Mouse (Mus musculus) embryo, embryonic 11.5 days (tissue): Measurements from ENCODE around the gene Pxt1.
"Not testable (repeated sequence)": the region's sequence is repeated elsewhere in the genome, so short reads cannot be mapped to it uniquely, and the experiment has no call there.

ENCODE experiments used
- DNase-seq: peaks from one replicate; pipeline ENCODE4 v3.0.0-alpha.2; 2012; ENCODE audit warnings: low read depth, low spot score

Gene Pxt1

GRCm38 (mm10) chr17:28943740-28944139 is at the start of gene Pxt1:
Gene Pxt1, minus strand, starts transcription at chr17:28943840.
- no peak for DNase-seq

- not testable (repeated sequence) for DNase-seq
Observed at GRCm38 (mm10) chr17:28993004-28993403, 49.4 kb upstream of the Pxt1 start.

GRCm38 (mm10) chr17:28992105-28992504 is 48.5 kb upstream of the Pxt1 start:
- no peak for DNase-seq

- DNase-seq, result no peak
Observed at GRCm38 (mm10) chr17:28991286-28991685, 47.6 kb upstream of the Pxt1 start.

GRCm38 (mm10) chr17:28990060-28990459 is 46.4 kb upstream of the Pxt1 start:
- no peak for DNase-seq

- DNase-seq, result no peak
Observed at GRCm38 (mm10) chr17:28988996-28989395, 45.4 kb upstream of the Pxt1 start.

GRCm38 (mm10) chr17:28988291-28988690 is 44.7 kb upstream of the Pxt1 start:
- DNase-seq, result no peak

GRCm38 (mm10) chr17:28987713-28988112 is 44.1 kb upstream of the Pxt1 start:
- DNase-seq, result no peak

- no peak for DNase-seq
Observed at GRCm38 (mm10) chr17:28986833-28987232, 43.2 kb upstream of the Pxt1 start.

GRCm38 (mm10) chr17:28984724-28985420 is 41.2 kb upstream of the Pxt1 start:
- DNase-seq, result no peak

- DNase-seq, result no peak
Observed at GRCm38 (mm10) chr17:28982591-28982990, 39.0 kb upstream of the Pxt1 start.

- DNase-seq, result no peak
Observed at GRCm38 (mm10) chr17:28981081-28981480, 37.4 kb upstream of the Pxt1 start.

GRCm38 (mm10) chr17:28979091-28979490 is 35.5 kb upstream of the Pxt1 start:
- DNase-seq, result no peak

GRCm38 (mm10) chr17:28970122-28970521 is 26.5 kb upstream of the Pxt1 start:
- DNase-seq, result no peak

GRCm38 (mm10) chr17:28967021-28967610 is 23.5 kb upstream of the Pxt1 start:
- no peak for DNase-seq

- DNase-seq, result no peak
Observed at GRCm38 (mm10) chr17:28961596-28961995, 18.0 kb upstream of the Pxt1 start.

GRCm38 (mm10) chr17:28960597-28960996 is 17.0 kb upstream of the Pxt1 start:
- DNase-seq, result no peak

GRCm38 (mm10) chr17:28954416-28954815 is 10.8 kb upstream of the Pxt1 start:
- DNase-seq, result no peak

GRCm38 (mm10) chr17:28953251-28953650 is 9.6 kb upstream of the Pxt1 start:
- no peak for DNase-seq

GRCm38 (mm10) chr17:28951831-28952799 is 8.5 kb upstream of the Pxt1 start, which contains the start of gene Kctd20:
Gene Kctd20, plus strand, starts transcription at chr17:28951950.
- peak; percentile 84 for DNase-seq

- DNase-seq, result no peak
Observed at GRCm38 (mm10) chr17:28950751-28951150, 7.1 kb upstream of the Pxt1 start.

GRCm38 (mm10) chr17:28948661-28949060 is 5.0 kb upstream of the Pxt1 start:
- DNase-seq, result no peak
